Mouse (Mus musculus) stomach, postnatal 0 days (tissue): ENCODE measurements around the gene Fchsd2.
A peak's percentile ranks its signal among the peaks of the same experiment; 100 is the strongest.

ENCODE experiments used
- CTCF ChIP-seq: IDR thresholded peaks from 2 replicates; pipeline ENCODE4 v1.5.1; 2016; ENCODE audit warnings: antibody characterized with exemption, low read depth, mild to moderate bottlenecking, moderate library complexity
- EP300 ChIP-seq: optimal IDR thresholded peaks from 2 replicates; pipeline ENCODE3; 2016; ENCODE audit warnings: antibody characterized with exemption

DNA sequence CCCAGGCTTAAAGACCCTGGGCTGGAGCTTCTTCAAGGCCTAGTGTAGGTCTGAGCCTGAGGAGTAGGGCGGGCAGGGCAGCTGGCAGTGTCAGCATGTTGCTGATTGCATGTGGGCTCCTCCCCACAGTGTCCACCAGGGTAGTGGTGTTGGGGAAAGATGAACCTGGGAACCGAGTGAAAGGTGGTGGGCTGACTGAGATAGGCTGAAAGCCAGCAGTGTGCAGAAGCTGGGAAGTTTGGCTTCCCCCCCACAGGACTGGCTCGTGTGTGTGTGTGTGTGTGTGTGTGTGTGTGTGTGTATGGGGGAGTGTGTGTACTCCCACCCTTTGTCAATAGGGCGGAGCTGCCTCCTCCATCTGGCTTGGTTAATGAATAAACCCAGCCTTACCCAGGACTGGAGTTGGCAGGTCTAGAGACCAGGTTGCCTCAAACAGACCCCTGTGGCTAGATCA is 230.5 kb downstream of the Fchsd2 start:
- TF ChIP-seq CTCF (peak; percentile 38), EP300 (no peak)
